Mouse (Mus musculus) lung, postnatal 0 days (tissue): ENCODE results near the gene Ccdc30. TPM values are rescaled to one million over a fixed set of nuclear protein-coding genes. Genes with fewer than 3 reads are reported as not detected.

Experiments used
- ATAC-seq: fragments of 200-750 bp; cut with Nextera tagmentation; 2 replicates; pipeline ENCODE4 v1.8.0; 2017; ENCODE audit warnings: moderate library complexity
- DNase-seq: peaks from one replicate; pipeline ENCODE4 v3.0.0-alpha.2; 2016; ENCODE audit warnings: low spot score
- H3K27ac ChIP-seq: fragments of 300-500 bp; sonication (generic); 2 replicates; pipeline ENCODE4 v1.5.1; 2014; ENCODE audit warnings: antibody characterized with exemption, mild to moderate bottlenecking, low read length, mixed read lengths
- H3K27me3 ChIP-seq: fragments of 300-500 bp; sonication (generic); replicated peaks from 2 replicates; pipeline ENCODE4 v1.6.1; 2014; ENCODE audit warnings: low read length, mixed read lengths; ENCODE audit not compliant: insufficient read depth
- H3K36me3 ChIP-seq: fragments of 300-500 bp; sonication (generic); 2 replicates; pipeline ENCODE4 v1.6.1; 2014; ENCODE audit warnings: low read length, mixed read lengths; ENCODE audit not compliant: insufficient read depth
- H3K4me1 ChIP-seq: fragments of 300-500 bp; sonication (generic); 2 replicates; pipeline ENCODE4 v1.6.1; 2014; ENCODE audit warnings: antibody characterized with exemption, low read depth, low read length, mixed read lengths; ENCODE audit not compliant: insufficient read depth
- H3K4me2 ChIP-seq: fragments of 300-500 bp; sonication (generic); replicated peaks from 2 replicates; pipeline ENCODE4 v1.6.1; 2014; ENCODE audit warnings: low read depth, mild to moderate bottlenecking, low read length, moderate library complexity, mixed read lengths
- H3K4me3 ChIP-seq: fragments of 300-500 bp; sonication (generic); 2 replicates; pipeline ENCODE4 v1.5.1; 2014; ENCODE audit warnings: low read depth, low read length
- H3K9ac ChIP-seq: fragments of 300-500 bp; sonication (generic); replicated peaks from 2 replicates; pipeline ENCODE4 v1.6.1; 2014; ENCODE audit warnings: low read depth, mild to moderate bottlenecking
- H3K9me3 ChIP-seq: fragments of 300-500 bp; sonication (generic); 2 replicates; pipeline ENCODE4 v1.6.1; 2016; ENCODE audit warnings: low read length, mixed read lengths
- CTCF ChIP-seq: IDR thresholded peaks from 2 replicates; pipeline ENCODE4 v1.5.1; 2016; ENCODE audit warnings: antibody characterized with exemption, mild to moderate bottlenecking
- EP300 ChIP-seq: IDR thresholded peaks from 2 replicates; pipeline ENCODE4 v1.6.1; 2016; ENCODE audit warnings: antibody characterized with exemption, mild to moderate bottlenecking, control low read depth
- WGBS: fragments of 180-500 bp; shearing (Covaris S2); extraction: QIAGEN DNeasy Blood & Tissue Kit; methylation state at CpG from one replicate; pipeline ENCODE4 v1.1.7; 2014; 5-methylcytosine and 5-hydroxymethylcytosine counted together
- polyA plus RNA-seq: library from polyadenylated mRNA; unstranded; fragments of >200 nt; fragmentation: Nextera tagmentation; extraction: Ambion mirVana; gene quantifications from 2 replicates; pipeline ENCODE4 v1.2.1, GENCODE M21; 2015

Ccdc30 gene
- 7.3 and 7.8 TPM in 2 replicates for polyA plus RNA-seq

DNA sequence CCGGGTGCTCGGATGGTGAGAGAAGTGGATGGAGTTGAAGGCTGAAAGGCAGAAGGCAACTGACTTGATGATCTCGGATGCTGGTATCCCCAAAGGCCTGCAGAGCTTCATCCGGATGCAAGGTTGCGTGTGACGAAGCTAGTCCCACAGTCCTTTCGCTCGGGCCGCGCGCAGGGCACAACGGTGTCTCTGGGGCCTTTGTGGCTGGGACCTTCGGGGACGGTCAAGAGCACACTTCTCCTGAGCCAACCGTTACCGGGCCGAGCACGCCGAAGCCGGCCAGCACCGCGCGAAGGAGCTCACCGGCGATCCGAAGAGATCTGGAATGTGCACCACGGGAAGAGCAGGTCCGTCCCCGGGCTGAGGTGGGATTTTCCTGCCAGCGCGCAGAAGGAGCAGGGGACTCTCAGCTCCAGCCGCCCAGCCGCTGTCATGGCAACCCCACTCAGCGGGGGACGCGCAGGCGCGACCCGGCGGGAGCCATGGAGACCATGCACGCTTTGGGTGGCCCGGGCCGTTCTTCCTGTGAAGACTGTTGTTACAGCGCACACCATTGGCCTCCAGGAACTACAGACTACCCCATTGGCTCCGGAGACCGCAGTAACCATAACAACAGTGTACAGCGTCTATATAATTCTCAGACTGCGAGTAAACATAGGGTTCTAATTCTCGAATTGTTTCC, at the start of gene Ccdc30:
Gene Ccdc30 (minus strand): TSS at position 450 of the 682 bp plus-strand sequence.
- Histone ChIP-seq H3K36me3 (no peaks in the 10 kb centered on the region), H3K9ac (no peak within 1 kb of the TSS; the same call in 1 of the 2 replicates), H3K27me3 (no peaks in the 10 kb centered on the region), H3K4me2 (peak within 1 kb of the TSS; percentile 88), H3K4me1 (peaks cover 6% of the 10 kb centered on the region; the same call in 1 of the 2 replicates), H3K4me3 (peak within 1 kb of the TSS; percentile 51), H3K9me3 (no peaks in the 10 kb centered on the region), H3K27ac (no peak within 1 kb of the TSS)
- TF ChIP-seq EP300 (no peak), CTCF (no peak)
- ATAC-seq = peak; percentile 100
- 1% methylated on average over 49 of the region's 49 CpGs for whole genome bisulfite sequencing
- DNase-seq = peak; percentile 95

DNA sequence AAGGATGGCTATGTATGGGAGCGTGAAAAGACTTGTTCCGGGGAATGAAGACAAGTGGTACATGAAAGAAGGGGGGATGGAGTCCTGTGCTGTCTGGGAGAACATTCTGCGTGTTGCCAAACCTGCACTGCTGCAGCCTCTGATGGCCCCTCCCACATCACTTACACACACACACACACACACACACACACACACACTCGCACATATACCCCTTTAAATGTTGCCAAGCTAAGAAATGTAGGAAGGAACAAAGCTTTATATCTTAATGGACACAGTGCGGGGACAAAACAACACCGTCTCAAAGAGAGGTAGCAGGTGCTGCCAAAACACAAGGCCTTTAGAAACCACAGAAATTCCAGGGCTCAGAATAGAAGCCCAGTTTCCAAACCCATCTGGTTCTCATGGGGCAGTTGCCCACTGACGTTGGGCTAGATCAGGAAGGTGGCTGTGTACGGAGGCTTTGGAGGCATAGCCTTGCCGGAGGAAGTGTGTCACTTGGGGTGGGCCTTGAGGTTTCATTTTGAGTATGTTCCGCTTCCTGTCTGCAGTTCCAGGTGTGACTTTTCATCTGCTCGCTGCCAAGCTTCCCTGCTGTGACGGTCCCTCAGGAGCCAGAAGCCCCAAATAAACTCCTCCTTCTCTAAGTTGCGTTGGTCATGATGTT, 48.6 kb upstream of the Ccdc30 start:
- no peak overlapping the region for H3K4me2 ChIP-seq
- TF ChIP-seq EP300 (no peak), CTCF (no peak)
- no peak overlapping the region for H3K9ac ChIP-seq
- H3K9me3 ChIP-seq = no peaks in the 10 kb centered on the region
- WGBS = 54% methylated on average over 13 of the region's 13 CpGs
- H3K36me3 ChIP-seq = no peaks in the 10 kb centered on the region
- ATAC-seq (no peak), DNase-seq (peak; percentile 33)
- H3K4me3 ChIP-seq = no peak overlapping the region
- peaks cover 17% of the 10 kb centered on the region; the same call in 1 of the 2 replicates for H3K4me1 ChIP-seq
- no peaks in the 10 kb centered on the region for H3K27me3 ChIP-seq
- H3K27ac ChIP-seq = no peak overlapping the region

DNA sequence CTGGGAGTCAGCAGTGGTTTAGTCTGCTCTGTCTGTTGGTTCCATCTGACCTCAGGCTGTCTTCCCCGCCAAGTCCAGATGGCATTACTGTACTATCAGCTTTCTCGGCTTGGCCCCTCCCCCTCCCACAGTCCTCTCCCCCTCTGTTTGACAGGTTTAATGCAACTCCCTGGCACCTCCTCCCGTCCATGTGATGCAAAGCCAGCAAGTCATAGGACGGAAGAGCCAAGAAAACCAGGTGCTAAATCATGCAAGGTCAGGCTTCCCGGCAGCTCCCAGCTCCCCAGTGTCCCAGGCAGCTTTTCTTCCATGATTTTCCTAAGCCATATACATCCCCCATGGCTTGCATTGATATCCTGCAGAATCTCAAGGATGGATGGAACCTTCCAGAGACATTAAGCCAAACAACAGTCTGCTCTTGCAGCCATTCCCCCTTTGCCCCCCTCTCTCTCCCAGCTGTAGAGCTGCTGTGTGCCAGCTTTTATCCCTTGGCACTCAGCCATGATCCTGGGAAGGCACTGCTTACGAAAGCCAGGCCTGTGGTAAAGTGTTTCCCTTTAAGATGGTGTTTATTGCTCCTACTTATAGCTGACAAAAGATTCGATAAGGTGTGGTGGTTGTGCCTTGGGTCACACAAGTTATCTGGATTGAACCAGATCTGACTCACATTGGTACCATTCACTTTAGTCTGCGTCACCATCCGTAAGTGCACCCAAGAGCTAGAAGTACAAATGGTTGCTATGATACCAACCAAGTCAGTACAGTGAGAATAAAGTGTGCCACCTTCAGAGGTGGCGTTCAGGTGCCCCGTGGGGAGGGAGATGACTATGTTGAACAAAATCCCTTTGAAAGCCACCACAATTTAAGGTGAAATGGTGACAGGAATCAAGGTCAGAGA, 47.8 kb upstream of the Ccdc30 start:
- H3K4me3 ChIP-seq = no peak overlapping the region
- 17% methylated on average over 11 of the region's 11 CpGs for WGBS
- H3K9ac ChIP-seq = no peak overlapping the region
- TF ChIP-seq EP300 (no peak; the same call in 1 of the 2 replicates), CTCF (no peak; the same call in 1 of the 2 replicates)
- H3K4me1 ChIP-seq = peaks cover 17% of the 10 kb centered on the region; the same call in 1 of the 2 replicates
- H3K36me3 ChIP-seq = no peaks in the 10 kb centered on the region
- H3K4me2 ChIP-seq = no peak overlapping the region
- peak; percentile 92 for DNase-seq
- peak; percentile 73 for ATAC-seq
- peak overlapping the region; percentile 51 for H3K27ac ChIP-seq
- no peaks in the 10 kb centered on the region for H3K9me3 ChIP-seq
- no peaks in the 10 kb centered on the region for H3K27me3 ChIP-seq

DNA sequence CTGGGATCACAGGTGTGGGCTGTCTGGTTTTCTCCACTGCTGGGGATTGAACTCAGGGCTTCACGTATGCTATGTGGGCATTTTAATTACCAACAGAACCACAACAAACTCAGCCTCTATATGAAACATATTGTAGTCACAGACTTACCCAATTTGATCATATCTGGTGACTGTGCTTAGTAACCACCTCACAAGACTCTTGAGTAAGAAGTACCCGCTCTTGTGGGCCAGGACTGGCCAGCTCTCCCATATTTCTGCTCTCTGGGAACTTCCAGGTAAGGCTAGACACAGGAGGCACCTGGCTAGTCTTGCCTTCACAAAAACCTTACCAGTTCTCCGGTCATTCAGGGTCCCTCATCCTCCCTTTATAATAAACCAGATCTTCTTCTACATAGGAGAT, 47.1 kb upstream of the Ccdc30 start:
- Histone ChIP-seq H3K27me3 (no peaks in the 10 kb centered on the region), H3K27ac (peak overlapping the region; percentile 51; the same call in 1 of the 2 replicates), H3K4me2 (no peak overlapping the region), H3K36me3 (no peaks in the 10 kb centered on the region), H3K4me3 (no peak overlapping the region), H3K9me3 (no peaks in the 10 kb centered on the region), H3K4me1 (peaks cover 16% of the 10 kb centered on the region; the same call in 1 of the 2 replicates), H3K9ac (no peak overlapping the region)
- TF ChIP-seq EP300 (no peak), CTCF (no peak)
- whole genome bisulfite sequencing = 61% methylated on average over 3 of the region's 3 CpGs
- DNase-seq (peak; percentile 69), ATAC-seq (peak; percentile 21; the same call in 1 of the 2 replicates)

DNA sequence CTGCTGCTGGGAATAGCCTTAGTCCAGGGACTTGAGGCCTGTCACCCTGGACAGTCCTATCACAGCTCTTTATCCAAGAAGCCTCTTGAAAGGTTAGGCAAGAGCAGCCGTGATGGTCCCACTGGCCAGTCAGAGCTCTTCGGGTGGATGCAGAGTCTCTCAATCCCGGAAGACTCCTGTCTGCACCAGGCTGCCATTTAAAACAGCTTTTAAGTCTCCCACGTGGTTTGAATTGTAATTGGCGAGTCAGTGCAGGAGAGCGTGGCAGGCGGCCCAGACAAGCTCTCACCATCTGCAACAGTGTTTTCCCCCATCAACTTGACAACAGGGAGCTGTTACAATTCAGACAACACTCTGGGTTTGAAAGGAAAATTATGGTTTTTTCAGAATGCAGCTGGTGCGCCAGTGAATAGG, 45.4 kb upstream of the Ccdc30 start:
- peaks cover 14% of the 10 kb centered on the region; the same call in 1 of the 2 replicates for H3K4me1 ChIP-seq
- no peaks in the 10 kb centered on the region for H3K27me3 ChIP-seq
- no peak for TF ChIP-seq CTCF
- TF ChIP-seq EP300 = peak; percentile 48
- no peak overlapping the region for H3K9ac ChIP-seq
- no peak overlapping the region for H3K4me2 ChIP-seq
- H3K27ac ChIP-seq = no peak overlapping the region
- DNase-seq (peak; percentile 91), ATAC-seq (peak; percentile 73)
- no peaks in the 10 kb centered on the region for H3K9me3 ChIP-seq
- WGBS = 41% methylated on average over 8 of the region's 8 CpGs
- H3K36me3 ChIP-seq = no peaks in the 10 kb centered on the region
- H3K4me3 ChIP-seq = no peak overlapping the region

DNA sequence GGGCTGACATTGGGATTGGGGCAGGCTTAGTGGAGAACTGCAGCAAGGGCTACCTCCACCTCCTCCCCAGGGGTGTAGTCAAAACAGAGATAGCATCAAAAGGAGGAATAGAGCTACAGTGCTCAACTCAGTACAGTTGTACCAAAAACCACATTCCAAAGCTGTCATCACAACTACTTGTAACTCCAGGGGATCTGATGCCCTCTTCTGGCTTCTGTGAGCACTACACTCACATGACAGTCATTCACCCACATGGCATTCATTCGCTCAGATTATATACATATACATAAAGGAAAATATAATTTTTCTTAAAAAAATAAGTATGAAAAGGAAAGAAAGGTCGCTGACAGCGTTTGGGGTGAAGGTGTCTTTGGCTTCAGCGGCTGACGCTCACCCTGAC, 45.0 kb upstream of the Ccdc30 start:
- no peak overlapping the region for H3K4me2 ChIP-seq
- TF ChIP-seq EP300 = no peak
- peak; percentile 68 for TF ChIP-seq CTCF
- ATAC-seq (no peak), DNase-seq (peak; percentile 59)
- H3K36me3 ChIP-seq = no peaks in the 10 kb centered on the region
- no peak overlapping the region for H3K27ac ChIP-seq
- H3K4me3 ChIP-seq = no peak overlapping the region
- H3K9ac ChIP-seq = no peak overlapping the region
- H3K9me3 ChIP-seq = no peaks in the 10 kb centered on the region
- peaks cover 14% of the 10 kb centered on the region; the same call in 1 of the 2 replicates for H3K4me1 ChIP-seq
- H3K27me3 ChIP-seq = no peaks in the 10 kb centered on the region
- 50% methylated on average over 5 of the region's 5 CpGs for WGBS
